Mouse (Mus musculus) G1E (cell line): ENCODE results near the gene Lrrc61. TPM values are rescaled to one million over a fixed set of nuclear protein-coding genes. Genes with fewer than 3 reads are reported as not detected.

Experiments used
- ATAC-seq: 2 replicates; pipeline ENCODE4 v1.8.0; 2016; ENCODE audit warnings: mild to moderate bottlenecking; ENCODE audit not compliant: insufficient number of reproducible peaks, poor library complexity, low FRiP score, severe bottlenecking; ENCODE audit errors: extremely low read depth
- DNase-seq: peaks from one replicate; pipeline ENCODE4 v3.0.0; 2012; ENCODE audit warnings: low spot score
- H3K27me3 ChIP-seq: 2 replicates; pipeline ENCODE4 v1.6.1; 2012; ENCODE audit warnings: mild to moderate bottlenecking, low read length, inconsistent platforms; ENCODE audit not compliant: insufficient read depth
- H3K36me3 ChIP-seq: replicated peaks from 2 replicates; pipeline ENCODE3; 2012; ENCODE audit warnings: mild to moderate bottlenecking, inconsistent platforms
- H3K4me1 ChIP-seq: 2 replicates; pipeline ENCODE4 v1.6.1; 2012; ENCODE audit warnings: low read depth, low read length, inconsistent platforms, mixed read lengths; ENCODE audit not compliant: insufficient read depth
- H3K4me3 ChIP-seq: 2 replicates; pipeline ENCODE4 v1.5.1; 2012; ENCODE audit warnings: low read depth, mild to moderate bottlenecking, inconsistent platforms, low read length, moderate library complexity, mixed read lengths
- H3K9me3 ChIP-seq: replicated peaks from 2 replicates; pipeline ENCODE4 v1.6.1; 2012; ENCODE audit warnings: inconsistent platforms
- CTCF ChIP-seq: IDR thresholded peaks from 2 replicates; pipeline ENCODE4 v1.5.1; 2012; ENCODE audit warnings: low read depth, low read length, inconsistent platforms, mixed read lengths
- GATA1 ChIP-seq: IDR thresholded peaks from 2 replicates; pipeline ENCODE4 v1.6.1; 2012; ENCODE audit warnings: borderline replicate concordance, low read length, inconsistent platforms, mixed read lengths
- GATA2 ChIP-seq: IDR thresholded peaks from 2 replicates; pipeline ENCODE4 v1.6.1; 2012; ENCODE audit warnings: low read depth, low read length, inconsistent platforms, borderline replicate concordance
- POLR2AphosphoS5 ChIP-seq: IDR thresholded peaks from 2 replicates; pipeline ENCODE4 v1.6.1; 2012; ENCODE audit warnings: low read depth, low read length, inconsistent platforms; ENCODE audit not compliant: insufficient replicate concordance
- TAL1 ChIP-seq: conservative IDR thresholded peaks from 2 replicates; pipeline ENCODE4 v1.6.1; 2012; ENCODE audit warnings: low read depth, low read length, inconsistent platforms, mixed read lengths
- polyA plus RNA-seq: library from polyadenylated mRNA; stranded (reverse); fragments of >175 nt; gene quantifications from 2 replicates; pipeline ENCODE4 v1.2.3, GENCODE M21; 2012
- total RNA-seq, 2 experiments: library from RNA; stranded (forward) in 1 of 2; stranded (reverse) in 1 of 2; fragments of 200-1000 nt in 1 of 2; fragments of >200 nt in 1 of 2; fragmentation: Nextera tagmentation in 1 of 2; gene quantifications; 2 replicates each; pipeline ENCODE4 v1.2.3; 2014 to 2017

Gene Lrrc61
- total and polyA plus RNA-seq, 3 experiments: 0.05 TPM; not detected in 2

DNA sequence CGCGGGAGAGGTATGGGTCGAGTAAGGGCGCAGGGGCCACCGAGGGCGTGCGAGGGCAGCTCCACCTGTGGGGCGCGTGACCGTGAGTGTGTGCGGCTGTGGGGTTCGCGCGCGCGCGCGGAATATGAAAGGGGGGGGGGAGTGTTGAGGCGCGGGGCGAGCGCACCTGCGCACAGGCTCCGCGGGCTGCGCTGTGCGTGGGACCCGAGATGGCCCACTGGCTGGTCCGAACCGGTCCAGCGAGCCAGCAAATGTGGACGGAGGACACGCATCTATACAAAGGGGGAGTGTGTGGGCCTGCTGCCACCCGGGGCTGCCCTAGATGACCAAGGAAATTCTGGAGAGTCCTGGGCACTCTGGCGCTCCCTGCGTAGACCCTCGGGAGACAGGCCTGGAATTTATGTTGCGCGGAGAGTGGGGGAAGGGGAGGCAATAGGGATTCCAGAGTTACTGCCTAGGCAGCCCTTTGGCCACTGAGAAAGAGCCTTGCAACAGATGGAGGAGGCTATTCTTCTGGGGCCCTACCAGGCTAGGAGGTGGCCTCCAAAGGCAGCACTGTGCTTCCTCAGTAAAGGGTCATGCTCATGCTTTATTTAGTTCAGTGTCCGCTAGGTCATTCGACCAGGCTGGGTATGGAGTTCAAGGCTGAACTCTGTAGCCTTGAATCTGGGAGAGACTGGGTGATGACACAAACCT is 39.6 kb downstream of the Lrrc61 start:
- ATAC-seq: no peak

GRCm38 (mm10) chr6:48595278-48595677 is 40.7 kb downstream of the Lrrc61 start:
- H3K4me3 ChIP-seq: no peak overlapping the region
- H3K36me3 ChIP-seq: no peaks in the 10 kb centered on the region
- no peaks in the 10 kb centered on the region; the same call in 1 of the 2 replicates for H3K27me3 ChIP-seq
- no peaks in the 10 kb centered on the region; the same call in 1 of the 2 replicates for H3K9me3 ChIP-seq
- DNase-seq: no peak
- H3K4me1 ChIP-seq: no peaks in the 10 kb centered on the region
- ATAC-seq: no peak
- TF ChIP-seq GATA1 (no peak), CTCF (no peak), POLR2AphosphoS5 (no peak), GATA2 (no peak), TAL1 (no peak)

More for the DNA sequence above, 39.6 kb downstream of the Lrrc61 start:
- no peaks in the 10 kb centered on the region; the same call in 1 of the 2 replicates for H3K27me3 ChIP-seq
- no peaks in the 10 kb centered on the region; the same call in 1 of the 2 replicates for H3K9me3 ChIP-seq
- no peaks in the 10 kb centered on the region for H3K4me1 ChIP-seq
- H3K36me3 ChIP-seq: no peaks in the 10 kb centered on the region
- no peak for DNase-seq
- no peak overlapping the region for H3K4me3 ChIP-seq
- TF ChIP-seq GATA1 (no peak), CTCF (no peak), TAL1 (no peak), POLR2AphosphoS5 (no peak), GATA2 (no peak)

DNA sequence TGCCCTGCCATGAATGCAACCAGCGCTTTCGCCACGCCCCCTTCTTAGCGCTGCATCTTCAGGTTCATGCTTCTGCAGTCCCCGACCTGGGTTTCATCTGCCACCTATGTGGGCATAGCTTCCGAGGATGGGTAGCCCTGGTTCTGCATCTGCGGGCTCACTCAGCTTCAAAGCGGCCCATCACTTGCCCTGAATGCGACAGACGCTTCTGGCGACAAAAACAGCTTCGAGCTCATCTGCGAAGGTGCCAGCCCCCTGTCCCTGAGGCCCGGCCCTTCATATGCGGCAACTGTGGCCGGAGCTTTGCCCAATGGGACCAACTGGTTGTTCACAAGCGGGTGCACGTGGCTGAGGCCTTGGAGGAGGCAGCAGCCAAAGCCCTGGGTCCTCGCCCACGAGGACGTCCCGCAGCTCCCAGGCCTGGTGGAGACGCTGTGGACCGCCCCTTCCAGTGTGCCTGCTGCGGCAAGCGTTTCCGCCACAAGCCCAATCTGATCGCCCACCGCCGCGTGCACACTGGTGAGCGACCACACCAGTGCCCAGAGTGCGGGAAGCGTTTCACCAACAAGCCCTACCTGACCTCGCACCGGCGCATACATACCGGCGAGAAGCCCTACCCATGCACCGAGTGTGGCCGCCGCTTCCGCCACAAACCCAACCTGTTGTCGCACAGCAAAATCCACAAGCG is 42.1 kb downstream of the Lrrc61 start:
- H3K4me1 ChIP-seq: no peaks in the 10 kb centered on the region
- no peaks in the 10 kb centered on the region; the same call in 1 of the 2 replicates for H3K9me3 ChIP-seq
- H3K4me3 ChIP-seq: no peak overlapping the region
- ATAC-seq: no peak
- TF ChIP-seq TAL1: no peak
- TF ChIP-seq GATA2: no peak
- no peak for TF ChIP-seq CTCF
- TF ChIP-seq POLR2AphosphoS5: no peak
- no peak for TF ChIP-seq GATA1
- no peak for DNase-seq
- no peaks in the 10 kb centered on the region; the same call in 1 of the 2 replicates for H3K27me3 ChIP-seq
- H3K36me3 ChIP-seq: no peaks in the 10 kb centered on the region

DNA sequence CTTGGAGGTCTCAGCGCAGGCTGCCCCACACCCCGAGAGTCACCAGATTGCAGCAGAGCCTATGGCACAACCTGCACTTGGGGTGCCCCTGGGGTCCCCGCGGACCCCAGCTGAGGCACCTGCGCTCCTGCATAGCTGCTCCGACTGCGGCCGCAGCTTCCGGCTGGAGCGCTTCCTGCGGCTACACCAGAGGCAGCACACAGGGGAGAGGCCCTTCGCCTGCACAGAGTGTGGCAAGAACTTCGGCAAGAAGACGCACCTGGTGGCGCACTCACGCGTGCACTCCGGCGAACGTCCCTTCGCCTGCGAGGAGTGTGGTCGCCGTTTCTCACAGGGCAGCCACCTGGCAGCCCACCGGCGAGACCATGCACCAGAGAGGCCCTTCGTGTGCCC is 42.6 kb downstream of the Lrrc61 start:
- Histone ChIP-seq H3K27me3 (no peaks in the 10 kb centered on the region; the same call in 1 of the 2 replicates), H3K4me3 (no peak overlapping the region), H3K4me1 (no peaks in the 10 kb centered on the region), H3K9me3 (no peaks in the 10 kb centered on the region; the same call in 1 of the 2 replicates), H3K36me3 (no peaks in the 10 kb centered on the region)
- DNase-seq (no peak), ATAC-seq (no peak)
- TF ChIP-seq POLR2AphosphoS5 (no peak), GATA1 (no peak), TAL1 (no peak), CTCF (no peak), GATA2 (no peak)

DNA sequence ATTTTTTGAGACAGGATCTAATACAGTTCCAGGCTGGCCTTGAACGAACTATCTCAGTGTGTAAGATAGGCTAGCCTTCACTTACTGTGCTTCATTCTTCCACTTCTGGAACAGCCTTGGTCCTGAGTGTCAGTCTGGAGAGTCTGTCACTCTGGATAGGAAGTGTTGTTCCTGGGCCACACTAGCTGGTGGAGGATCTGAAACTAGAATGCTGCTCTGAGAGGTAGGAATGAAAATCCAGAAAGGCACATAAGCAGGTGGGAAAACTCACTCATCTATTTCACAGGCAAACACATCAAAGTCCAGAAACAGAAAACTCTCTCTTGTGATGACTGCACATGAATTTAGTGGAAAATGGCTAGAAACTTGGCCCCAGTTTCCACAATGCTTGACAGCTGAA is 46.0 kb downstream of the Lrrc61 start:
- no peak for ATAC-seq
- no peak for TF ChIP-seq TAL1
- TF ChIP-seq GATA1: no peak
- no peak for TF ChIP-seq GATA2
- Histone ChIP-seq H3K27me3 (no peaks in the 10 kb centered on the region), H3K9me3 (no peaks in the 10 kb centered on the region; the same call in 1 of the 2 replicates), H3K36me3 (no peaks in the 10 kb centered on the region), H3K4me1 (no peaks in the 10 kb centered on the region), H3K4me3 (no peak overlapping the region)
- DNase-seq: no peak

DNA sequence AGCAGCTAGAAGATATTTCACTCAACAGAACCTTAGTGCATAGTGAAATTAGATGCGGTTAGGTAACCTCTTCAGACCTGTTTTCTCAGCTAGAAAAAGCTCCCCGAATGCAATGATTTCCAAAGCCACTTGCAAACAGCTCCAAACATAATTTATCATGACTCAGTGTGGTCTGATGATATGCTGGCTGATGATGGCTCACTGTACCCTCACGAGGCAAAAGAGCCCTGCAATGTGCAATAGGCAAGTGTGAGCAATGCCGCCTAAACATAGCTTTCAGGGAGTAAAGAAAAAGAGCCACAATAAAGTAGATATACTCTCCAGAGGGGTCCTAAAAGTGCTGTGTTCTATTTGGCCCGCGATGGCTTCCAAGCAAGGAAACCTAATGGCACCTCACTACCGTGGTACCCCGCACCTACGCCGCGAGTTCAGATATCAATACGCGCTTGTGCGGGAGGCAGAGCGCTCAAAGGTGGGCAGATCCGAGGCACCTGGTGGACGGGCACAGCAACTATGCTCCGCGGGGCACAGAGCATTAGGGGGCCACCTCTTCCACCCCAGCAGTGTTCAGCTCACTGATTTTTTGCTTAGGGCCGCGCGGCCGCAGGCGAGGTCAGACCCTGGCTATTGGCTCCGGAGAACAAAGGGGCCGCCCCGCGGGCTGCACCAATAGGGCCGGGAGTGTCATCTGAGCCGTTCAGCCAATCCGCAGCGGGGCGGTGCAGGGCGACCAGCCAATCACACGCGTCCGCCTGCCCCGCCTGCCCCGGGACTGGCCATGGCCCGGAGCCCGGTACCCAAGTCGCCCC is 46.9 kb downstream of the Lrrc61 start, which contains the start of gene Zfp775:
TSS of gene Zfp775 (plus strand) at position 793 of the 809 bp plus-strand sequence.
- ATAC-seq (no peak), DNase-seq (no peak)
- TF ChIP-seq GATA2 (no peak), TAL1 (no peak), POLR2AphosphoS5 (no peak), GATA1 (no peak), CTCF (no peak)
- no peaks in the 10 kb centered on the region for H3K36me3 ChIP-seq
- no peaks in the 10 kb centered on the region for H3K27me3 ChIP-seq
- H3K4me1 ChIP-seq: no peaks in the 10 kb centered on the region
- no peaks in the 10 kb centered on the region; the same call in 1 of the 2 replicates for H3K9me3 ChIP-seq
- no peak within 1 kb of the TSS for H3K4me3 ChIP-seq
